Mouse (Mus musculus) embryonic facial prominence, embryonic 13.5 days (tissue): ENCODE measurements around the gene Acrbp. TPM values are rescaled to one million over a fixed set of nuclear protein-coding genes. Genes with fewer than 3 reads are reported as not detected.

Source experiments
- ATAC-seq: fragments of 200-750 bp; cut with Nextera tagmentation; 2 replicates; pipeline ENCODE4 v1.8.0; 2017; ENCODE audit warnings: low read depth; ENCODE audit not compliant: insufficient number of reproducible peaks, insufficient read depth, low FRiP score, low TSS enrichment
- H3K27ac ChIP-seq: fragments of 300-500 bp; sonication (generic); 2 replicates; pipeline ENCODE4 v1.5.1; 2015; ENCODE audit warnings: moderate library complexity, mild to moderate bottlenecking, inconsistent platforms
- H3K27me3 ChIP-seq: fragments of 300-500 bp; sonication (generic); 2 replicates; pipeline ENCODE4 v1.6.1; 2015; ENCODE audit warnings: mild to moderate bottlenecking, inconsistent platforms
- H3K36me3 ChIP-seq: fragments of 300-500 bp; sonication (generic); 2 replicates; pipeline ENCODE4 v1.6.1; 2015; ENCODE audit warnings: mild to moderate bottlenecking, inconsistent platforms
- H3K4me1 ChIP-seq: fragments of 300-500 bp; sonication (generic); 2 replicates; pipeline ENCODE4 v1.6.1; 2015; ENCODE audit warnings: inconsistent platforms
- H3K4me2 ChIP-seq: fragments of 300-500 bp; sonication (generic); 2 replicates; pipeline ENCODE4 v1.6.1; 2015; ENCODE audit warnings: moderate library complexity, mild to moderate bottlenecking, inconsistent platforms
- H3K4me3 ChIP-seq: fragments of 300-500 bp; sonication (generic); 2 replicates; pipeline ENCODE4 v1.5.1; 2015; ENCODE audit warnings: mild to moderate bottlenecking, inconsistent platforms
- H3K9ac ChIP-seq: fragments of 300-500 bp; sonication (generic); 2 replicates; pipeline ENCODE4 v1.6.1; 2015; ENCODE audit warnings: mild to moderate bottlenecking, inconsistent platforms
- H3K9me3 ChIP-seq: fragments of 300-500 bp; sonication (generic); 2 replicates; pipeline ENCODE4 v1.6.1; 2016; ENCODE audit warnings: inconsistent platforms
- WGBS: fragments of 180-500 bp; shearing (Covaris S2); methylation state at CpG from one replicate; pipeline ENCODE4 v1.1.7; 2015; ENCODE audit warnings: mixed read lengths; 5-methylcytosine and 5-hydroxymethylcytosine counted together
- microRNA-seq: library from miRNA; unstranded; fragments of <30 nt; microRNA quantifications from one replicate; pipeline ENCODE4, GENCODE M21; 2016
- polyA plus RNA-seq: library from polyadenylated mRNA; unstranded; fragments of >200 nt; fragmentation: Nextera tagmentation; extraction: Ambion mirVana; gene quantifications from 2 replicates; pipeline ENCODE4 v1.2.1, GENCODE M21; 2015

Gene Acrbp
- polyA plus RNA-seq, 1 experiment from 2014 or later: 21.7 TPM

DNA sequence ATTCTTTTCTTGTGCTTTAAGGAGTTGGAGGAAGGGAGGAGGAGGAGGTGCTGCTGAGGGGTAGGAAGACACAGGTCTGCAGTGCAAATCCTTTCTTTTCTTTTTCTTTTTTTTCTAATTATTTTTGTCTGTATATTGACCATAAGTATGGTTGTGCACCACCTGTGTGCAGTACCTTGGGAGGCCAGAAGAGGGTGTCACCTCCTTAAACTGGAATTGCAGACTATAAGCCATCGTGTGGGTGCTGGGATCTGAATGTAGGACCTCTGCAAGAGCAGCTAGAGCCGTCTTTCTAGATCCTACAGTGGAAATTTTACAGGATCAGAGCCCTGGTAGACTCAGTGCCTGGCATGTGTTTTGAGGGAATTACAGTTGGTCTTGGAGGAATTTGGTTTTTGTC, 58.2 kb downstream of the Acrbp start:
- no peaks in the 10 kb centered on the region for H3K9me3 ChIP-seq
- no peak overlapping the region for H3K4me2 ChIP-seq
- H3K36me3 ChIP-seq: peaks cover 99% of the 10 kb centered on the region
- no peaks in the 10 kb centered on the region for H3K4me1 ChIP-seq
- H3K27me3 ChIP-seq: no peaks in the 10 kb centered on the region
- no peak overlapping the region for H3K9ac ChIP-seq
- ATAC-seq: no peak
- 91% methylated on average over 2 of the region's 2 CpGs for WGBS
- no peak overlapping the region for H3K4me3 ChIP-seq
- no peak overlapping the region for H3K27ac ChIP-seq

GRCm38 (mm10) chr6:125109371-125109770, 59.9 kb downstream of the Acrbp start:
- no peak for ATAC-seq
- Histone ChIP-seq H3K4me1 (no peaks in the 10 kb centered on the region), H3K4me3 (no peak overlapping the region), H3K4me2 (no peak overlapping the region), H3K9ac (no peak overlapping the region), H3K36me3 (peaks cover 100% of the 10 kb centered on the region), H3K27me3 (no peaks in the 10 kb centered on the region), H3K27ac (no peak overlapping the region), H3K9me3 (no peaks in the 10 kb centered on the region)
- WGBS: 62% methylated on average over 14 of the region's 14 CpGs

GRCm38 (mm10) chr6:125110927-125111326, 61.4 kb downstream of the Acrbp start:
- no peaks in the 10 kb centered on the region for H3K4me1 ChIP-seq
- H3K4me2 ChIP-seq: no peak overlapping the region
- H3K9me3 ChIP-seq: no peaks in the 10 kb centered on the region
- WGBS: 93% methylated on average over 7 of the region's 7 CpGs
- H3K4me3 ChIP-seq: no peak overlapping the region
- no peak overlapping the region for H3K27ac ChIP-seq
- peaks cover 97% of the 10 kb centered on the region for H3K36me3 ChIP-seq
- no peak overlapping the region for H3K9ac ChIP-seq
- no peaks in the 10 kb centered on the region for H3K27me3 ChIP-seq
- ATAC-seq: no peak

DNA sequence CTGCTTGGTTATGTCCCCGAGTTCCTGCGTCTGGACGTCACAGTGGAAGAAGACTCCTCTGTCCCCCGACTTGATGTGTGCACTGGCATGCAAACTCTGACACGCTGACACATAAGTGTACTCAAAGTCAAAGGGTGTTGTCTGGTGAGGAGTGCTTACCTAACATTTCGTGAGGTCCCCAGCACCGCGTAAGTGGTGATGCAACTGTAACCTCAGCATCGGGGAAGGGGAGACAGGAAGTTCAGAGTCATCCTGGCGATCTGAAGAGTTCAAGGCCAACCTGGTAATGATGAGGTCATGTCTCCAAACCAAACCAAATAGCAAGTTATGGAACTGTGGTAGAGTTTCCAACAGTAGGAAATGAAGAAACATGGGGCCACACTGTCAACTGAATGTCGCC, 63.1 kb downstream of the Acrbp start:
- Histone ChIP-seq H3K27me3 (no peaks in the 10 kb centered on the region), H3K9me3 (no peaks in the 10 kb centered on the region), H3K36me3 (peaks cover 97% of the 10 kb centered on the region), H3K9ac (no peak overlapping the region), H3K4me2 (no peak overlapping the region), H3K4me1 (no peaks in the 10 kb centered on the region), H3K4me3 (no peak overlapping the region), H3K27ac (no peak overlapping the region)
- ATAC-seq: no peak
- WGBS: 93% methylated on average over 11 of the region's 11 CpGs

Small RNAs within 50 kb of the gene (microRNA-seq; reads per million reads assigned to microRNA genes)
- gene Mir7045: not detected

Other genes with a start within 250 kb of the Acrbp start
- gene Spsb2, start 241.0 kb upstream of the Acrbp start, polyA plus RNA-seq: 9.1 and 10.5 TPM in 2 replicates
- 710 and 723 TPM in 2 replicates for gene Tpi1, start 235.4 kb upstream of the Acrbp start, polyA plus RNA-seq
- 149 and 163 TPM in 2 replicates for gene Usp5, start 220.2 kb upstream of the Acrbp start, polyA plus RNA-seq
- gene Cdca3, start 220.1 kb upstream of the Acrbp start, polyA plus RNA-seq: 142 and 184 TPM in 2 replicates
- gene Gnb3, start 209.4 kb upstream of the Acrbp start, polyA plus RNA-seq: 0.25 and 0.52 TPM in 2 replicates
- gene P3h3, start 191.9 kb upstream of the Acrbp start, polyA plus RNA-seq: 60.5 and 60.8 TPM in 2 replicates
- 2.0 and 2.4 TPM in 2 replicates for gene Gpr162, start 185.7 kb upstream of the Acrbp start, polyA plus RNA-seq
- gene Cd4, start 161.5 kb upstream of the Acrbp start, polyA plus RNA-seq: 0.37 TPM in 1 of 2 replicates, not detected in the other
- 2.9 and 3.7 TPM in 2 replicates for gene Lag3, start 138.0 kb upstream of the Acrbp start, polyA plus RNA-seq
- 327 and 349 TPM in 2 replicates for gene Ptms, start 129.6 kb upstream of the Acrbp start, polyA plus RNA-seq
- 342 and 360 TPM in 2 replicates for gene Mlf2, start 118.3 kb upstream of the Acrbp start, polyA plus RNA-seq
- 124 and 138 TPM in 2 replicates for gene Cops7a, start 84.2 kb upstream of the Acrbp start, polyA plus RNA-seq
- 10.0 TPM in 2 replicates for gene Pianp, start 53.0 kb upstream of the Acrbp start, polyA plus RNA-seq
- 19.9 and 23.5 TPM in 2 replicates for gene Zfp384, start 40.5 kb upstream of the Acrbp start, polyA plus RNA-seq
- 164 and 187 TPM in 2 replicates for gene Ing4, start 9.9 kb upstream of the Acrbp start, polyA plus RNA-seq
- 0.59 and 0.97 TPM in 2 replicates for gene Lpar5, start 18.2 kb downstream of the Acrbp start, polyA plus RNA-seq
- 83.3 and 91.2 TPM in 2 replicates for gene Chd4, start 46.3 kb downstream of the Acrbp start, polyA plus RNA-seq
- 62.5 and 69.3 TPM in 2 replicates for gene Nop2, start 82.2 kb downstream of the Acrbp start, polyA plus RNA-seq
- gene Iffo1, start 95.6 kb downstream of the Acrbp start, polyA plus RNA-seq: 15.5 and 17.6 TPM in 2 replicates
- gene Gapdh, start 116.8 kb downstream of the Acrbp start, polyA plus RNA-seq: 1,482 and 1,867 TPM in 2 replicates
- gene Ncapd2, start 142.0 kb downstream of the Acrbp start, polyA plus RNA-seq: 150 and 163 TPM in 2 replicates
- 216 and 218 TPM in 2 replicates for gene Mrpl51, start 142.1 kb downstream of the Acrbp start, polyA plus RNA-seq
- gene Vamp1, start 165.9 kb downstream of the Acrbp start, polyA plus RNA-seq: 4.3 and 4.4 TPM in 2 replicates
- 2.8 and 3.5 TPM in 2 replicates for gene Tapbpl, start 182.2 kb downstream of the Acrbp start, polyA plus RNA-seq
- 1.7 and 2.8 TPM in 2 replicates for gene Cd27, start 187.3 kb downstream of the Acrbp start, polyA plus RNA-seq
- 0.17 and 0.22 TPM in 2 replicates for gene Tuba3a, start 236.4 kb downstream of the Acrbp start, polyA plus RNA-seq